Mouse (Mus musculus) G1E (cell line): ENCODE results near the gene Trim62.

Experiments
- CTCF ChIP-seq: IDR thresholded peaks from 2 replicates; pipeline ENCODE4 v1.5.1; 2012; ENCODE audit warnings: low read depth, low read length, inconsistent platforms, mixed read lengths
- GATA1 ChIP-seq: IDR thresholded peaks from 2 replicates; pipeline ENCODE4 v1.6.1; 2012; ENCODE audit warnings: borderline replicate concordance, low read length, inconsistent platforms, mixed read lengths
- GATA2 ChIP-seq: IDR thresholded peaks from 2 replicates; pipeline ENCODE4 v1.6.1; 2012; ENCODE audit warnings: low read depth, low read length, inconsistent platforms, borderline replicate concordance
- POLR2AphosphoS5 ChIP-seq: IDR thresholded peaks from 2 replicates; pipeline ENCODE4 v1.6.1; 2012; ENCODE audit warnings: low read depth, low read length, inconsistent platforms; ENCODE audit not compliant: insufficient replicate concordance
- TAL1 ChIP-seq: conservative IDR thresholded peaks from 2 replicates; pipeline ENCODE4 v1.6.1; 2012; ENCODE audit warnings: low read depth, low read length, inconsistent platforms, mixed read lengths

DNA sequence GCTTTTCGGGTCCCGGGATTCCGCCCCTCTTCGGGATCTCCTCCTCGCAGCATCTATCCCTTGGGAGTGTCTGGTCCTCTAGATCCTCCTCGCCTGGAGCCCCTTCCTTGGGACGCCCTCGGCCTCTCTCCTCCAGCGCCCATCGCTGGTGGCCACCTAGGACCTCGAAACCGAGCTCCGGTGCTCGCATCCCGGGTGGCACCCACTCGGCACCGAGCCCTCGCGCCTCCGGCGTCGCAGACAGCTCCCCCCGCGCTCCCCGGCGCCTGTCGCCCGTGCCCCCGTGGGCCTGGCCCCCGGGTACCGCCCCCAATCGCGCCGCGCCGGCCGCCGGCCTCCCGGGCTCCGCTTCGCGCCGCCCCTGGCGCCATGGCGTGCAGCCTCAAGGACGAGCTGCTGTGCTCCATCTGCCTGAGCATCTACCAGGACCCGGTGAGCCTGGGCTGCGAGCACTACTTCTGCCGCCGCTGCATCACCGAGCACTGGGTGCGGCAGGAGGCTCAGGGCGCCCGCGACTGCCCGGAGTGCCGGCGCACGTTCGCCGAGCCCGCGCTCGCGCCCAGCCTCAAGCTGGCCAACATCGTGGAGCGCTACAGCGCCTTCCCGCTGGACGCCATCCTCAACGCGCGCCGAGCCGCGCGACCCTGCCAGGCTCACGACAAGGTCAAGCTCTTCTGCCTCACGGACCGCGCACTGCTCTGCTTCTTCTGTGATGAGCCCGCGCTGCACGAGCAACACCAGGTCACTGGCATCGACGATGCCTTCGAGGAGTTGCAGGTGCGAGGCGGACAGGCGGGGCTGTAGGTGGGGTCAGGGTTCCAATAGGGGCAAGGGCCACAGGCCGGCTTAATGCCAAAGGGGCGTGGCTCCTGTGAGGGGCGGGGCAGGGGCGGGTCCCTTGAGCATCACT is 676 bp downstream of the Trim62 start:
- TF ChIP-seq CTCF (no peak), TAL1 (no peak), GATA1 (no peak), POLR2AphosphoS5 (no peak), GATA2 (no peak)
